Mouse (Mus musculus) limb, embryonic 14.5 days (tissue): Measurements from ENCODE around the gene Sdk1. TPM values are rescaled to one million over a fixed set of nuclear protein-coding genes. Genes with fewer than 3 reads are reported as not detected.

Experiments
- ATAC-seq: fragments of 200-750 bp; cut with Nextera tagmentation; 2 replicates; pipeline ENCODE4 v1.8.0; 2017; ENCODE audit warnings: low read depth, moderate number of reproducible peaks, moderate TSS enrichment; ENCODE audit not compliant: low FRiP score
- DNase-seq: peaks from one replicate; pipeline ENCODE4 v3.0.0-alpha.2; 2015; ENCODE audit warnings: low spot score
- H3K27ac ChIP-seq: fragments of 300-500 bp; sonication (generic); replicated peaks from 2 replicates; pipeline ENCODE4 v1.5.1; 2014; ENCODE audit warnings: low read depth, mild to moderate bottlenecking, low read length, moderate library complexity, mixed read lengths
- H3K27me3 ChIP-seq: fragments of 300-500 bp; sonication (generic); 2 replicates; pipeline ENCODE4 v1.6.1; 2014; ENCODE audit warnings: low read length, mixed read lengths; ENCODE audit not compliant: control insufficient read depth, insufficient read depth
- H3K36me3 ChIP-seq: fragments of 300-500 bp; sonication (generic); 2 replicates; pipeline ENCODE4 v1.6.1; 2014; ENCODE audit warnings: mild to moderate bottlenecking, low read length, moderate library complexity, mixed read lengths; ENCODE audit not compliant: control insufficient read depth, insufficient read depth
- H3K4me1 ChIP-seq: fragments of 300-500 bp; sonication (generic); 2 replicates; pipeline ENCODE4 v1.6.1; 2014; ENCODE audit warnings: antibody characterized with exemption, low read length, mixed read lengths; ENCODE audit not compliant: control insufficient read depth, insufficient read depth
- H3K4me2 ChIP-seq: fragments of 300-500 bp; sonication (generic); replicated peaks from 2 replicates; pipeline ENCODE4 v1.6.1; 2014; ENCODE audit warnings: low read depth, mild to moderate bottlenecking, low read length, moderate library complexity; ENCODE audit not compliant: severe bottlenecking
- H3K4me3 ChIP-seq: fragments of 300-500 bp; sonication (generic); replicated peaks from 2 replicates; pipeline ENCODE4 v1.5.1; 2014; ENCODE audit warnings: low read length
- H3K9ac ChIP-seq: fragments of 300-500 bp; sonication (generic); 2 replicates; pipeline ENCODE4 v1.6.1; 2014; ENCODE audit warnings: mild to moderate bottlenecking, low read depth, low read length, moderate library complexity; ENCODE audit not compliant: severe bottlenecking
- H3K9me3 ChIP-seq: fragments of 300-500 bp; sonication (generic); 2 replicates; pipeline ENCODE4 v1.6.1; 2016; ENCODE audit warnings: low read length; ENCODE audit not compliant: control insufficient read depth
- POLR2A ChIP-seq: fragments of 200-500 bp; IDR thresholded peaks from 2 replicates; pipeline ENCODE4 v1.8.0; 2012; ENCODE audit warnings: inconsistent platforms, mild to moderate bottlenecking, moderate library complexity, borderline replicate concordance; ENCODE audit not compliant: insufficient read depth, insufficient read length; ENCODE audit errors: extremely low read depth
- WGBS: fragments of 180-500 bp; shearing (Covaris S2); extraction: QIAGEN DNeasy Blood & Tissue Kit; methylation state at CpG from one replicate; pipeline ENCODE4 v1.1.7; 2014; 5-methylcytosine and 5-hydroxymethylcytosine counted together
- polyA plus RNA-seq, 2 experiments: library from polyadenylated mRNA; depleted of rRNA in 1 of 2; stranded (reverse) in 1 of 2; unstranded in 1 of 2; fragments of >200 nt; fragmentation: Nextera tagmentation in 1 of 2; extraction: Ambion mirVana in 1 of 2; gene quantifications; 2 replicates each; pipeline versions ENCODE4 v1.2.1 to v1.2.3; 2012 to 2014

The Sdk1 gene
- polyA plus RNA-seq, 2 experiments: 2.8 to 7.2 TPM

- no peak for ATAC-seq
- Histone ChIP-seq H3K4me2 (no peak overlapping the region), H3K4me1 (no peaks in the 10 kb centered on the region; the same call in 1 of the 2 replicates), H3K9me3 (no peaks in the 10 kb centered on the region), H3K9ac (no peak overlapping the region), H3K36me3 (no peaks in the 10 kb centered on the region), H3K27me3 (no peaks in the 10 kb centered on the region), H3K4me3 (no peak overlapping the region), H3K27ac (no peak overlapping the region)
- 74% methylated on average over 2 of the region's 2 CpGs for WGBS
- DNase-seq: no peak
- TF ChIP-seq POLR2A: no peak
Measured at GRCm38 (mm10) chr5:141374797-141375196, 133.5 kb downstream of the Sdk1 start.

- Histone ChIP-seq H3K4me2 (no peak overlapping the region), H3K4me3 (no peak overlapping the region), H3K27me3 (no peaks in the 10 kb centered on the region), H3K9ac (no peak overlapping the region), H3K27ac (peak overlapping the region; percentile 28; the same call in 1 of the 2 replicates), H3K4me1 (peaks cover 13% of the 10 kb centered on the region; the same call in 1 of the 2 replicates), H3K9me3 (no peaks in the 10 kb centered on the region), H3K36me3 (no peaks in the 10 kb centered on the region)
- WGBS: 34% methylated on average over 9 of the region's 9 CpGs
- DNase-seq: peak; percentile 23
- no peak; the same call in 1 of the 2 replicates for ATAC-seq
- no peak for TF ChIP-seq POLR2A
Measured at GRCm38 (mm10) chr5:141379836-141380773, 138.8 kb downstream of the Sdk1 start.

DNA sequence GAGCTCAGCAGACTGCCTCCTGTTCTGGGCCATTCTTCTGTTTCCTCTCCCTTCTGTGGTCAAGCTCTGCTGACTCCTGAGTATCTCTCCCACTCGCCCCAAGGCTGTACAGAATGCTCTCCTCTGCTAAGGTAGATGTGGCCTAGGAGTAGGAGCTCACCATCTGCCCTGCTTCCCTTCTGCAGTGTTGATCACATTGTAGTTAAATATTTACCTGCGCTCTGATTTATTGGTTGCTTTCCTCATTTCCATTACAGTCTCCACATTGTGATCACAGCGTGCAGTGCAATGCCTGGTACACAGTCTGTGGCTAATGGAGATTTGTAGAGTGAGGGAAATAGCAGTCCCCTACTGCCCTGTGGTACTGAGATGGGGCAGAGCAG, 139.5 kb downstream of the Sdk1 start:
- no peak overlapping the region for H3K4me2 ChIP-seq
- TF ChIP-seq POLR2A: no peak
- H3K36me3 ChIP-seq: no peaks in the 10 kb centered on the region
- H3K27me3 ChIP-seq: no peaks in the 10 kb centered on the region
- ATAC-seq (no peak), DNase-seq (no peak)
- H3K4me1 ChIP-seq: peaks cover 13% of the 10 kb centered on the region; the same call in 1 of the 2 replicates
- H3K4me3 ChIP-seq: no peak overlapping the region
- H3K9ac ChIP-seq: no peak overlapping the region
- H3K9me3 ChIP-seq: no peaks in the 10 kb centered on the region
- 52% methylated on average over 3 of the region's 3 CpGs for WGBS
- peak overlapping the region; percentile 28; the same call in 1 of the 2 replicates for H3K27ac ChIP-seq

DNA sequence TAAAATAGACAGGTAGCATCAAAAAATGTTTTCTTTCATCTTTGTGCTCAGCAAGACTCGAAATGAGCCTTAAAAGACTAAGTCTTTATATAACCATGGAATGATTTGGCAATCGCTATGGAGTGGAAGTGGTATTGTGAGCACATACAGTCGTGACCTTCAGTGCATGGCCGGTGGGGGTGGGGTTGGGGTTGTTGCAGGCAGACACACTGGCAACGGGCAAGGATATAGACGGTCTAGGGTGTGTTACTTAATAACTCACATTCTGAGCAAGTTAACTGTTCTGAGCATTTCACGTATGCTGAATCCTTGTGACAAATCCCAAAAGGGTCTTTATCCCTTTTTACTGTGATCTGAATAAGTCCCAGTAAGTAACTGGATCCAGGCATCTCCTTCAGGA, 140.3 kb downstream of the Sdk1 start:
- no peak for TF ChIP-seq POLR2A
- Histone ChIP-seq H3K9me3 (no peaks in the 10 kb centered on the region), H3K4me3 (no peak overlapping the region), H3K36me3 (no peaks in the 10 kb centered on the region), H3K27ac (no peak overlapping the region), H3K27me3 (no peaks in the 10 kb centered on the region), H3K4me2 (no peak overlapping the region), H3K9ac (no peak overlapping the region), H3K4me1 (peaks cover 13% of the 10 kb centered on the region; the same call in 1 of the 2 replicates)
- ATAC-seq (no peak), DNase-seq (no peak)
- WGBS: 69% methylated on average over 7 of the region's 7 CpGs

GRCm38 (mm10) chr5:141382246-141382835, 141.1 kb downstream of the Sdk1 start:
- ATAC-seq (no peak), DNase-seq (no peak)
- H3K9me3 ChIP-seq: no peaks in the 10 kb centered on the region
- no peak overlapping the region for H3K27ac ChIP-seq
- H3K9ac ChIP-seq: no peak overlapping the region
- no peak for TF ChIP-seq POLR2A
- H3K36me3 ChIP-seq: no peaks in the 10 kb centered on the region
- peaks cover 13% of the 10 kb centered on the region; the same call in 1 of the 2 replicates for H3K4me1 ChIP-seq
- 78% methylated on average over 5 of the region's 5 CpGs for WGBS
- H3K4me2 ChIP-seq: no peak overlapping the region
- H3K27me3 ChIP-seq: no peaks in the 10 kb centered on the region
- no peak overlapping the region for H3K4me3 ChIP-seq
